Mouse (Mus musculus): ENCODE results near the gene Loxl1. TPM values are rescaled to one million over a fixed set of nuclear protein-coding genes. Genes with fewer than 3 reads are reported as not detected.
"Not testable (repeated sequence)": the region's sequence is repeated elsewhere in the genome, so short reads cannot be mapped to it uniquely, and the experiment has no call there.

Loxl1 gene
- total and polyA plus RNA-seq, 3 experiments, result 22.1 to 59.7 (median 28.4) TPM

DNA sequence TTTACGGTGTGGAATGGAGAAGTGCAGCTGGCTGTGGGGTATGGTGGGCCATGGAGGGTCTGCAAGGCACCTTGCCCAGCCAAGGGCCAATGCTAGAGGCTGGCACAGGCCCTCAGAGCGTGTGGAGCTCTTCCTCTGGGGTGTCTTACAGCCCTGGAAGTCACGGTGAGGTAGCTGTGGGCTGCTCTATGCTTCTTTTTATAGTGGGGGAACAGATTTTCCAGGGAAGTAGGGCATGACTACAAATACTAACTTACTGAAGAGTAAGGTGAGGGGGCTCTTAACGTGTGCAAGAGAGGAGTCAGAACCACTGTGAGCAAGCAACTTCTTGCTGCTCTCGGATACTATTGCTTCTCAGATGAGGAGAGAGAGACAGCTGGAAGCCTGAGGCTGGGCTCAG is 50.5 kb downstream of the Loxl1 start:
- Histone ChIP-seq H3K4me1 (ENCODE audit: control insufficient read depth, insufficient read depth, low read length) (peaks cover 1% of the 10 kb centered on the region; the same call in 1 of the 2 replicates), H3K9ac (ENCODE audit: low read depth, low read length) (no peak overlapping the region), H3K79me2 (replicated peaks; ENCODE audit: control insufficient read depth, insufficient read depth, low read length) (no peaks in the 10 kb centered on the region), H3K36me3 (ENCODE audit: control insufficient read depth, insufficient read depth, low read length) (no peaks in the 10 kb centered on the region), H3K4me3 (no peak overlapping the region), H3K27me3 (ENCODE audit: control insufficient read depth, insufficient read depth, low read length) (no peaks in the 10 kb centered on the region), H3K27ac (no peak overlapping the region)
- WGBS, result 99% methylated on average over 5 of the region's 5 CpGs
- TF ChIP-seq POLR2A (IDR thresholded peaks at IDR 0.05; ENCODE audit: insufficient read depth, low read depth, low read length), result no peak
- no peak for TF ChIP-seq CTCF (IDR thresholded peaks at IDR 0.05)
- no peak for TF ChIP-seq EP300 (IDR thresholded peaks at IDR 0.05; ENCODE audit: insufficient read depth, low read depth, low read length)
- no peak for DNase-seq
- intact Hi-C loops (cut with DNase I), result no loop called here

GRCm38 (mm10) chr9:58255704-58256685 is 57.0 kb downstream of the Loxl1 start:
- intact Hi-C loops (cut with DNase I), result no loop called here
- Histone ChIP-seq H3K36me3 (ENCODE audit: control insufficient read depth, insufficient read depth, low read length) (no peaks in the 10 kb centered on the region), H3K9ac (ENCODE audit: low read depth, low read length) (no peak overlapping the region), H3K27ac (no peak overlapping the region), H3K4me1 (ENCODE audit: control insufficient read depth, insufficient read depth, low read length) (peaks cover 1% of the 10 kb centered on the region; the same call in 1 of the 2 replicates), H3K27me3 (ENCODE audit: control insufficient read depth, insufficient read depth, low read length) (no peaks in the 10 kb centered on the region), H3K4me3 (no peak overlapping the region), H3K79me2 (replicated peaks; ENCODE audit: control insufficient read depth, insufficient read depth, low read length) (no peaks in the 10 kb centered on the region)
- TF ChIP-seq POLR2A (IDR thresholded peaks at IDR 0.05; ENCODE audit: insufficient read depth, low read depth, low read length), result no peak
- no peak for TF ChIP-seq CTCF (IDR thresholded peaks at IDR 0.05)
- no peak for TF ChIP-seq EP300 (IDR thresholded peaks at IDR 0.05; ENCODE audit: insufficient read depth, low read depth, low read length)
- no peak for DNase-seq
- 88% methylated on average over 10 of the region's 10 CpGs for WGBS

GRCm38 (mm10) chr9:58255105-58255504 is 57.9 kb downstream of the Loxl1 start:
- Histone ChIP-seq H3K27ac (no peak overlapping the region), H3K27me3 (ENCODE audit: control insufficient read depth, insufficient read depth, low read length) (no peaks in the 10 kb centered on the region), H3K9ac (ENCODE audit: low read depth, low read length) (no peak overlapping the region), H3K36me3 (ENCODE audit: control insufficient read depth, insufficient read depth, low read length) (no peaks in the 10 kb centered on the region), H3K4me3 (no peak overlapping the region), H3K79me2 (replicated peaks; ENCODE audit: control insufficient read depth, insufficient read depth, low read length) (no peaks in the 10 kb centered on the region), H3K4me1 (ENCODE audit: control insufficient read depth, insufficient read depth, low read length) (peaks cover 4% of the 10 kb centered on the region)
- no peak for TF ChIP-seq POLR2A (IDR thresholded peaks at IDR 0.05; ENCODE audit: insufficient read depth, low read depth, low read length)
- TF ChIP-seq CTCF (IDR thresholded peaks at IDR 0.05), result no peak
- no peak for TF ChIP-seq EP300 (IDR thresholded peaks at IDR 0.05; ENCODE audit: insufficient read depth, low read depth, low read length)
- no peak for DNase-seq
- intact Hi-C loops (cut with DNase I), result no loop called here
- 76% methylated on average over 2 of the region's 2 CpGs for WGBS

GRCm38 (mm10) chr9:58253805-58254122 is 59.2 kb downstream of the Loxl1 start:
- not testable (repeated sequence) for H3K4me1 ChIP-seq (ENCODE audit: control insufficient read depth, insufficient read depth, low read length); DNase-seq; H3K79me2 ChIP-seq (replicated peaks; ENCODE audit: control insufficient read depth, insufficient read depth, low read length); H3K27me3 ChIP-seq (ENCODE audit: control insufficient read depth, insufficient read depth, low read length); H3K36me3 ChIP-seq (ENCODE audit: control insufficient read depth, insufficient read depth, low read length)
- Histone ChIP-seq H3K9ac (ENCODE audit: low read depth, low read length) (peak overlapping the region; percentile 78; the same call in 1 of the 2 replicates), H3K27ac (peak overlapping the region; percentile 87), H3K4me3 (peak overlapping the region; percentile 89)
- WGBS, result 45% methylated on average over 5 of the region's 5 CpGs
- intact Hi-C loops (cut with DNase I), result loop anchor here (2.0 kb wide), 1 partner anchor 15 kb away; no protein-coding TSS in a partner anchor

DNA sequence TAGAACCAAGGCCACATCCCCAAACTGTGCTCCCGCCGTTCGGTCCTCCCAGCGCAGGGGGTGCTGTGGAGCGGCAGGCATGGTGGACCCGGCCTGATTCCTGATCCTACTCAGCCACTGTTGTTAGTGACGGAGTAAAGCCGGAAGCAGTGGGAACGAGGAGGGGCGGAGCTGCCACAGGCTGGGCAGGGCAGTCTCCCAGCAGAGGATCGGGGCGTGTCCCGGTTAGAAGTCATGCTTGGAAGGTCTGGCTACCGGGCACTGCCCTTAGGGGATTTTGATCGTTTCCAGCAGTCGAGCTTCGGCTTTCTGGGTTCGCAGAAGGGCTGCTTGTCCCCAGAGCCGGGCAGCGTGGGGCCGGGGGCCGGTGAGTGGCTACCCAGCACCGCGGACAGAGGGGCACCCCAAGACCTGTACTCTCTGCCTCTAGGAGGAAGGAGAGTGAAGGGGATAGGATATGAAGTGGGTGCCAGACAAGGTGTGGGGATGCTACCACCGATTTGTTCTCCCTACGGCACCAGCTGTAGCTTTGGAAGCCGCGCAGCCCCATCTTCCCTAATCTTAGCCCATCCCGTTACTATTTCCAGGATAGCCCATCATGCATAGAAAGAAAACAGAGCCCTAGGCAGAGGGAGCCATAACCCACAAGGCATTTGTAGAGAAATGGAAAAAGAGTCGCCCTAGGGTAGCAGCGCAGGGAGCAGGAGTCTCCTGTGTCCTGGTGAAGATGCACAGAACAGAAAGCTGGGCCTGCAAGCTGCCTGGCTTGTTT is 59.8 kb downstream of the Loxl1 start, which contains the start of gene Stoml1:
Stoml1 (plus strand) TSS at position 132 of the 772 bp plus-strand sequence.
- peak; percentile 96 to 97 for DNase-seq
- peak; percentile 96 for TF ChIP-seq EP300 (IDR thresholded peaks at IDR 0.05; ENCODE audit: insufficient read depth, low read depth, low read length)
- peak; percentile 87 for TF ChIP-seq POLR2A (IDR thresholded peaks at IDR 0.05; ENCODE audit: insufficient read depth, low read depth, low read length)
- no peak; the same call in 1 of the 2 replicates for TF ChIP-seq CTCF (IDR thresholded peaks at IDR 0.05)
- WGBS, result under 1% methylated on average over 31 of the region's 31 CpGs
- no peaks in the 10 kb centered on the region for H3K27me3 ChIP-seq (ENCODE audit: control insufficient read depth, insufficient read depth, low read length)
- intact Hi-C loops (cut with DNase I), result loop anchor here (2.0 kb wide), 1 partner anchor 16 kb away; no protein-coding TSS in a partner anchor
- peak within 1 kb of the TSS; percentile 89 for H3K4me3 ChIP-seq
- no peaks in the 10 kb centered on the region for H3K36me3 ChIP-seq (ENCODE audit: control insufficient read depth, insufficient read depth, low read length)
- peak within 1 kb of the TSS; percentile 78 for H3K9ac ChIP-seq (ENCODE audit: low read depth, low read length)
- H3K79me2 ChIP-seq (replicated peaks; ENCODE audit: control insufficient read depth, insufficient read depth, low read length), result no peaks in the 10 kb centered on the region
- peaks cover 6% of the 10 kb centered on the region for H3K4me1 ChIP-seq (ENCODE audit: control insufficient read depth, insufficient read depth, low read length)
- H3K27ac ChIP-seq, result peak within 1 kb of the TSS; percentile 87

GRCm38 (mm10) chr9:58250730-58251129 is 62.3 kb downstream of the Loxl1 start:
- H3K27ac ChIP-seq; H3K79me2 ChIP-seq (replicated peaks; ENCODE audit: control insufficient read depth, insufficient read depth, low read length); intact Hi-C loops (cut with DNase I); H3K4me3 ChIP-seq; H3K27me3 ChIP-seq (ENCODE audit: control insufficient read depth, insufficient read depth, low read length); H3K9ac ChIP-seq (ENCODE audit: low read depth, low read length); H3K36me3 ChIP-seq (ENCODE audit: control insufficient read depth, insufficient read depth, low read length); DNase-seq: not testable (repeated sequence)
- peaks cover 14% of the 10 kb centered on the region for H3K4me1 ChIP-seq (ENCODE audit: control insufficient read depth, insufficient read depth, low read length)
- WGBS, result 84% methylated on average over 1 of the region's 1 CpGs

Data from heart, adult 2 months (tissue).